Mouse (Mus musculus): Measurements from ENCODE around the gene Sfxn2. TPM values are rescaled to one million over a fixed set of nuclear protein-coding genes. Genes with fewer than 3 reads are reported as not detected.

The Sfxn2 gene
- polyA plus RNA-seq, 2 experiments: 7.4 to 15.0 TPM

DNA sequence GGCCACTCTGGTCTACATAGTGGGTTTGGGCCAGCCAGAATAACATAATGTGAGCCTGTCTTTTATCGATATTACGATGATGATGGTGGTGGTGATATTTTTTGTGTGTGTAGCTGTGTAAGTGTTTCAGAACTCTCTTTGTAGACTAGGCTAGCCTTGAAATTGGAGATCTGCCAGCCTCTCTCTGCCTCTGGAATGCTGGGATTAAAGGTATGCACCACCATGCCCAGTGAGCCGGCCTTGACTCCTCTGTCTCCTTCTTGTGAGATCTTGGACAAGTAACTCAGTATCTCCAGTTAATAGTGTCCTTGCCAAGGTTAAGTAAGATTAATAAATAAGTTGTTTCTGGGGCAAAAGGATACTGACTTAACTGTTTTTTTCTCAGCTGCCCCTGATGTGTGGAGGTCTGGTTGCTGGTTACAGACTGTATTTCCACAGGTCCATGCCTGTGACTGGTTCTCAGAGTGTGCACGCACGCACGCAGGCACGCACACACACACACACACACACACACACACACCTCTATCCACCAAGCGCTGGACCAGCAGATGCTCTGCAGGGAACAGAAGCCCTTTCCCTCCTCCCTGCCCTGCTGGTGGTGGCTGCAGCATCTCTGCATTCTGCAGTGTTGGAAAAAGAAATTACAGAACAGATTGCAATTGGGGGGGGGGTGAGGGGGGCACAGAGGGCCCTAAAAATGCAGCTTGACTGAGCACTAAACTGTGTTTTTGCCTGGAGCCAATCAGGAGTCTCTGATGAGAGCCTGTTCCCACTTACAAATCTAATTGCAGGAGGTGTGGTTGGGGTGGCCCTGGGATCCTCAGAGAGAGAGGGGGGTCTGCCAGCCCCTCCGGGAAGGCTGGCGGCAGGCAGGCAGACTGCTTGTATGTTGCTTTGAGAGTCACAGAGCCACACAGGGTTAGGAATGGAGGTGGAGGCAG is 47.2 kb upstream of the Sfxn2 start:
- H3K4me2 ChIP-seq (ENCODE audit: low read depth): no peak overlapping the region
- ATAC-seq (ENCODE audit: insufficient read depth): no peak
- no peaks in the 10 kb centered on the region for H3K9me3 ChIP-seq (ENCODE audit: control insufficient read depth, low read length)
- DNase-seq (ENCODE audit: low read depth in 3 of 3, low spot score in 3 of 3): no peak
- TF ChIP-seq CTCF (IDR thresholded peaks at IDR 0.05; ENCODE audit: low read depth) (no peak), EP300 (IDR thresholded peaks at IDR 0.05; ENCODE audit: low read depth) (no peak)
- H3K36me3 ChIP-seq (replicated peaks; ENCODE audit: control insufficient read depth, insufficient read depth, low read depth): no peaks in the 10 kb centered on the region
- H3K27me3 ChIP-seq (ENCODE audit: control insufficient read depth, insufficient read depth, low read length): peaks cover 6% of the 10 kb centered on the region; the same call in 1 of the 2 replicates
- H3K9ac ChIP-seq (replicated peaks): no peak overlapping the region
- H3K27ac ChIP-seq: no peak overlapping the region
- peaks cover 22 to 46% of the 10 kb centered on the region in 2 experiments for H3K4me1 ChIP-seq (replicated peaks; ENCODE audit: control insufficient read depth in 2 of 2, insufficient read depth in 2 of 2, low read length in 1 of 2)
- WGBS (ENCODE audit: insufficient replicate concordance): 81% methylated on average over 10 of the region's 10 CpGs
- H3K4me3 ChIP-seq (ENCODE audit: insufficient read depth in 1 of 2, low read depth in 2 of 2, low read length in 2 of 2): no peak overlapping the region

DNA sequence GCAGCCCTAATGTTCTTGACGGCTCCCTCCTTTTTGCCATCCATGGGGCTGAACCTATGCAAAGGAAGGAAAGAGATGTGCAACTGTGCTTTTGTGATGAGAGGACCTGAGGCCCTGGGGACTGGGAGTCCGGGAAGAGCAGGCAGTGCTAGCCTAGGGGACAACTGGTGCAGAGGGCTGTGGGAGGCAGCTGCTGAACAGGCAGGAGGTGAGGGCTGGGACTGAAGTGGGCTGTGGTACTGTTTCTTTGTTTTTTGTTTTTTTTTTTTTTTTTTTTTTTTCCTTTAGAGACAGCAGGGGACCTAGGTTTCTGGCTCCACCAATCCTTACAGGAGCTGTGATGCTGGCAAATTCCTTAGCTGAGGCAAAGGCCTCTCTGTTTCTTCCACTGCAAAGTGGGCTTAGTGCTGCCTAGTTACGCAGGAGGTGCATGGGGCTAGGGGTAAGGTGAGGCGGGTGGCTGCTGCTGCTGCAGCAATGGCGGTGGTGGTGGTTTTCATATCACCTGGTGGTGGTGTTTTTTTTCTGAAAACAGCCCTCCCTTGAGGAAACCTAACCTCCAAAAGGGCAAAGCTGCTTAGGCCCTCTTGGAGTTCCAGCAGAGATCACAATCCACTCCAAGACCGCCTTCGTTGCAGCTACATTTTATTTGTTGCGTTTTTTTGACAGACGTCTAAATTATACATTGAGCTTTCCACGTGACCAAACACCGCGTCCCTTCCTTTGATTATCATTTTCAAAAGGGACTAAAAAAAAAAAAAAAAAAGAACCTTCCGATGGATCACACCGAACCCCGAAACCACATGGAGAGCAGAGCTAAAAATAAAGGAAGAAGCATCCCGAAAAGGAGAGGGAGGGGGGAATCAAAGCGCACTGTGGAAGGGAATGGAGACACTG is 45.3 kb upstream of the Sfxn2 start:
- DNase-seq (ENCODE audit: low read depth in 3 of 3, low spot score in 3 of 3): no peak
- H3K9ac ChIP-seq (replicated peaks): peak overlapping the region; percentile 34

DNA sequence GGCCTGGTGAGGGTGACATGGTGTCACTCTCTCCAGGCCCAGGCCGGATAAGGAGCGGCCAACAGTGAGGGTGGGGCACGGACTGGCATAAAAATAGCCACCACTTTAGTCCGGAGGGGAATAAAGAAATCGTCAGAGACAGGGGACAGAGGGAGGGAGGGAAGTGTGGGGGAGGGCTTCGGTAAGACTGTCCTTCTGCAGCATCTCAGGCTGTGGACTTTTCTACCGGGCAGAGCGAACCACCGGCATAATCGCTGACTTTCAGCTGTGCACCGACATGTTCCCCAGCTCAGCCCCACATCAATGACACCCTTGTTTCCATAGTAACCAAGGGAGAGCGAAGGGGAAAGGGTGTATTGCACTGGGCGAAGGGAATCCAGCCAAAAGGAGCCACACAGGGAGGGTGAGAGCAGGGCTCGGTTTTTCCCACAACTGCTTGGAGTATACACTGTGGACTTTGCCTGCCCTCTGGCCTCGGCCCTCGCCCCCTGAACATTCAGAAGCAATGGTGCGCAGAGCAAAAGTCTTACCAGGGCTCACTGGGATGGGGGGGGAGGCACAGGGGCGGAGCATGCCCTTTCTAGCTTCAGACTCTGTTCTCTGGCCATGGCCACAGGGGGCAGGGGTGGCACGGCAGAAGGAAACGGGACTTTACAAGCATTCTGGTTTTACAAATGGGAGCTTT is 44.5 kb upstream of the Sfxn2 start:
- peak in 1 of 3 experiments; percentile 53 for DNase-seq (ENCODE audit: low read depth in 3 of 3, low spot score in 3 of 3)
- H3K9me3 ChIP-seq (ENCODE audit: control insufficient read depth, low read length): no peaks in the 10 kb centered on the region
- peak overlapping the region; percentile 44 to 45 for H3K4me3 ChIP-seq (ENCODE audit: insufficient read depth in 1 of 2, low read depth in 2 of 2, low read length in 2 of 2)
- no peak overlapping the region for H3K27ac ChIP-seq
- H3K9ac ChIP-seq (replicated peaks): peak overlapping the region; percentile 34
- WGBS (ENCODE audit: insufficient replicate concordance): 2% methylated on average over 20 of the region's 20 CpGs
- H3K36me3 ChIP-seq (replicated peaks; ENCODE audit: control insufficient read depth, insufficient read depth, low read depth): no peaks in the 10 kb centered on the region
- TF ChIP-seq EP300 (IDR thresholded peaks at IDR 0.05; ENCODE audit: low read depth) (no peak), CTCF (IDR thresholded peaks at IDR 0.05; ENCODE audit: low read depth) (peak; percentile 43)
- peak; percentile 67 for ATAC-seq (ENCODE audit: insufficient read depth)
- peaks cover under 1% of the 10 kb centered on the region; the same call in 1 of the 2 replicates for H3K27me3 ChIP-seq (ENCODE audit: control insufficient read depth, insufficient read depth, low read length)
- H3K4me2 ChIP-seq (ENCODE audit: low read depth): peak overlapping the region; percentile 71
- peaks cover 25 to 44% of the 10 kb centered on the region in 2 experiments for H3K4me1 ChIP-seq (replicated peaks; ENCODE audit: control insufficient read depth in 2 of 2, insufficient read depth in 2 of 2, low read length in 1 of 2)

More for the DNA sequence above, 45.3 kb upstream of the Sfxn2 start:
- H3K27ac ChIP-seq: no peak overlapping the region
- peaks cover 33 to 52% of the 10 kb centered on the region in 2 experiments for H3K4me1 ChIP-seq (replicated peaks; ENCODE audit: control insufficient read depth in 2 of 2, insufficient read depth in 2 of 2, low read length in 1 of 2)
- H3K4me2 ChIP-seq (ENCODE audit: low read depth): peak overlapping the region; percentile 71
- WGBS (ENCODE audit: insufficient replicate concordance): 34% methylated on average over 17 of the region's 17 CpGs
- H3K4me3 ChIP-seq (ENCODE audit: insufficient read depth in 1 of 2, low read depth in 2 of 2, low read length in 2 of 2): peak overlapping the region; percentile 44 to 45; a peak in 2 of 4 replicates
- TF ChIP-seq EP300 (IDR thresholded peaks at IDR 0.05; ENCODE audit: low read depth): no peak
- no peak for TF ChIP-seq CTCF (IDR thresholded peaks at IDR 0.05; ENCODE audit: low read depth)
- H3K36me3 ChIP-seq (replicated peaks; ENCODE audit: control insufficient read depth, insufficient read depth, low read depth): no peaks in the 10 kb centered on the region
- no peak for ATAC-seq (ENCODE audit: insufficient read depth)
- H3K27me3 ChIP-seq (ENCODE audit: control insufficient read depth, insufficient read depth, low read length): peaks cover 6% of the 10 kb centered on the region; the same call in 1 of the 2 replicates
- H3K9me3 ChIP-seq (ENCODE audit: control insufficient read depth, low read length): no peaks in the 10 kb centered on the region

- H3K4me1 ChIP-seq (replicated peaks; ENCODE audit: control insufficient read depth in 2 of 2, insufficient read depth in 2 of 2, low read length in 1 of 2): peaks cover 22 to 37% of the 10 kb centered on the region in 2 experiments
- 38% methylated on average over 13 of the region's 13 CpGs for WGBS (ENCODE audit: insufficient replicate concordance)
- ATAC-seq (ENCODE audit: insufficient read depth): no peak
- H3K9ac ChIP-seq (replicated peaks): no peak overlapping the region
- H3K4me3 ChIP-seq (ENCODE audit: insufficient read depth in 1 of 2, low read depth in 2 of 2, low read length in 2 of 2): no peak overlapping the region
- H3K36me3 ChIP-seq (replicated peaks; ENCODE audit: control insufficient read depth, insufficient read depth, low read depth): no peaks in the 10 kb centered on the region
- no peak for TF ChIP-seq EP300 (IDR thresholded peaks at IDR 0.05; ENCODE audit: low read depth)
- no peak for TF ChIP-seq CTCF (IDR thresholded peaks at IDR 0.05; ENCODE audit: low read depth)
- H3K9me3 ChIP-seq (ENCODE audit: control insufficient read depth, low read length): no peaks in the 10 kb centered on the region
- DNase-seq (ENCODE audit: low read depth in 3 of 3, low spot score in 3 of 3): no peak
- no peaks in the 10 kb centered on the region for H3K27me3 ChIP-seq (ENCODE audit: control insufficient read depth, insufficient read depth, low read length)
- peak overlapping the region; percentile 71; the same call in 1 of the 2 replicates for H3K4me2 ChIP-seq (ENCODE audit: low read depth)
- H3K27ac ChIP-seq: no peak overlapping the region
Observed at GRCm38 (mm10) chr19:46529601-46530448, 43.3 kb upstream of the Sfxn2 start.
